Mouse (Mus musculus): ENCODE results near the gene Cpt1a.
A peak's percentile ranks its signal among the peaks of the same experiment; 100 is the strongest.

Gene Cpt1a

DNA sequence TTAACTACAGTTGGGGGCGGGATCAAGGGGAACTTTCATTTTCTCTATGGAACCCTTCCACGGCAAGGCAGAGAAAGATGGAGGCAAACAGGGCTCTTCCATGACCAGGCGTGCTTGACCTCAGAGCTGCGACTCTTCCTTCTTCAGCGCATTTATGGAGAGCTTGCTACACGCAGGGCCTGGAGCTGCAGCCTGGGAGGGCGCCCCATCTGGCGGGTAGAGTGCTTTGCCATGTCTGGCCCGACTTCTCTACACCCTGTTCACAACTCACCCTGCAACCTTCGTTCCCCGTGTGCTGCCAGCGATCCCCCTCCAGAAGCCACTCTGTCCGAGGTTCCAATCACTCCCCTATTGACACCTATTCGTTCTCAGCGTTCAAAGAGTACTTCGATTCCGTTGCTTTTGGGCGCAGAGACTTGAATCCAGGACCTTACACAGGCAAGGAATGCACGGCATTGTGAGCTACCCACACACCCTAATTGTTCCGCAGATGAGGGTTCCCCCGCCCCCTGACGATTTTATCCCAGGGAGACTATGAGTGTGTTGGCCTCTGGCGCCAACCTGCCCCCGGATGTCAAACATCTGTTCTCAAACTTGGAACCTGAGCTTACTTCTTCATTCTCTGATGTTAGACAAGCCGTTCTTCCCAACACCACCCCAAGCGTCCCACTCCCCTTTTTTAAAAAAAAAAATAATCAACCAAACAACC is at the start of gene Cpt1a:
Gene Cpt1a, plus strand, starts transcription at position 74 of the 709 bp plus-strand sequence.
- DNase-seq (ENCODE audit: low spot score in 2 of 2), result peak; percentile 68 to 69

DNA sequence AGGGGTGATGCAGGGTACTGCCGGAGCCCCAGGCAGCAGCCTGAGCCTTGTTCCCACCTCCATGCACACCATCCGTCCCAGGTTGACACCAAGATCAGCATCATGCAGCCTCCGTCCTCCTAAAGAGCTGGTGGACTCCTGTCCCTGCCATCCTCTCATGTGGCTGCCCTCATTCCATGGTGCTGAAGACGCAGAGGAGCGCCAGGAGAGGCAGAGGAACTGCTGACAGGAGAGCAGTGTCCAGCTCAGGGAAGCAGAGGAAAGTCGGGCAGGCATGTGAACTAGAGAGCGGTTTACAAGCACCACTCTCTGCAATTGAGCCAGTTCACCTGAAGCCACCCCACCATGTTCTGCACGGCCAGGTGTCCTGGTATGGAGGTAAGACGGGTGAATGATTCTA is 48.8 kb upstream of the Cpt1a start:
- DNase-seq (ENCODE audit: low spot score in 2 of 2), result no peak

DNA sequence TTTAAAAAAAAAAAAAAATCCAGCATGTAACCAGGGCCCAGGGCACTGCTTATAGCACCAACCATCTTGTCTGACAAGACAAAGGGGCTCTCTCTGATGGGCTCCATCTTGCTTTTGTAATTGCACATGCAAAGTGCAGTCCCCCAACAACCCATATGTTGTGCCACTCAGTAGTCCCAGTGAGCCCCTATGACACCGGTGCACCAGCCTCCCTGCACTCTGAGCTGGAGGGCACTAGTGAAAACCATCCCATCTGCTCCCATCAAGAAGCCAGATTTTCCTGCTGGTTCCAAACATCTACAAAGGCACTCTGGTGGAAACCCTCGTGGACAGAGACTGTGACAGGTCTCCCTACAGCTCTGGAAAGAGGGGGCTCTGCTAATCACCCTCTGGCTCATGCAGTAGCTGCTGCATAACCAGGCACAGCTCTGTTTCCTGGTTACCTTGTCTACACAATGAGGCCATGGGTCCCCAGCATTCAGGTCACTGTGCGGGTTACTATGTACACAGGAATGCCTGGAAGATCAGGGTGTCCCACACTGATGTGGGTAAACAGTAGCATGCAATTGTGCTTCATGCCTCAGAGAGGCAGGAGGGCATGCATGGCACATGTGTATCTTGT is 46.3 kb upstream of the Cpt1a start:
- no peak for DNase-seq (ENCODE audit: low spot score in 2 of 2)

DNA sequence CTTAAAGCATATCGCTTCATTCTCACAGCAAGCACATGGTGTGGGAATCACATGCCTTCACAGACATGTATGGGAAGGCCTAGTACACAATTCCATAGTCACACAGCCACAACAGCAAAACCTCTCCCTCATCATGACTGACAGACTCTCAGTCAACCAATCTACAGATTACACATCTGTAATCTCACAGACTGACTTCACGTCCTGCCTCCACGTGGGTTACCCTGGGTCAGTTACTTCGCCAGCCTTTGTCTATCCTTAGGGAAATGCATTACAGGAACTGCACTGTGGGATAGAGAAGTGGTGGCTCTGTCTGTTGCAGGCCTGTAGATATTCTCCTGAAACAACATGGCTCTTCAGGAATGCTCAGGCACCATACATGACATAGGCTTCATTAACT is 40.2 kb upstream of the Cpt1a start:
- DNase-seq (ENCODE audit: low spot score in 2 of 2), result no peak

DNA sequence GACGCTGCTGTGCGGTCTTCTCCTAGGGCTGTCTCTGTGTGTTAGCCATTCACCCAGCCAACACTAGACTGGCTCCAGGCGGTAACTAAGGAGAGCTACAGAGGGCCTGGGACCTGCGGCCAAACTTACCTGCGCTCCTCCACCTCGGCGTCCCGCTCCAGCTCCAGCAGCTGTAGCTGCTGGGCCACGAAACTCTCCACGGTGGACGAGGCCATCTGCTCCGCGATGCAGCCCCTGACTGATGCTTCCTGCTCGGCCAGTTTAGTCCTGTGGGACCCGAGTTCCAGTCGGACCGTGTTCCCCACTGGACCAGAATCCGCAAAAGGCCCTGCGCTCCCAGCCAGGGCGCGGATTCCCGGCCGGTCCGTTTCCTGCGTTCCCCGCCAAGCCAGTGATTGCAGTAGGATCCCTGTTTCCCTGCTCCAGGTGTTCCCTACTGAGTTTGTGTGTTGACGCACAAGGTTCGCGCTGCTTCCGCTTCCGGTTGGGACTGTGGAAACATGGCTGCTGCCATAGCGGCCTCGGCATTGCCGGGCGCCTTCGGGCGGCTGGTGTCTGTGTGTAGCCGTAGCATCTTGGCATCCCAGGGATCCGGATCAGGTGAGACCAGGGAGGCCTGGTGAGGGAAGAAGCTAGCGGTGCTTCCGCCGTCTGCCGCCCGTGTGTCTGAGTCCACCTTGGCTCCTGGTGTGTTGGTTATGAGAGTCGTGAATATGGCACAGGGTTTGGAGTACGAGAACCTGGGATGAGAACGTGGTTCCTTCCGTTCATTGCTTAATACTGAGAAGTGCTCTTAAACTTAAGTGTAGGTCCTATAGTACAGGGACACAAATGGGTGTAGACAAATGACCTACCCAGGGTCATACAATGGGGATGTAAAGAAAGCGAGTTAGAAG is 39.3 kb upstream of the Cpt1a start, which contains the start of the genes Mrpl21 and Ighmbp2:
Gene Mrpl21, plus strand, starts transcription at position 330 of the 896 bp plus-strand sequence.
Gene Ighmbp2, minus strand, starts transcription at position 446 of the 896 bp plus-strand sequence.
- DNase-seq (ENCODE audit: low spot score in 2 of 2), result peak; percentile 81 to 90

DNA sequence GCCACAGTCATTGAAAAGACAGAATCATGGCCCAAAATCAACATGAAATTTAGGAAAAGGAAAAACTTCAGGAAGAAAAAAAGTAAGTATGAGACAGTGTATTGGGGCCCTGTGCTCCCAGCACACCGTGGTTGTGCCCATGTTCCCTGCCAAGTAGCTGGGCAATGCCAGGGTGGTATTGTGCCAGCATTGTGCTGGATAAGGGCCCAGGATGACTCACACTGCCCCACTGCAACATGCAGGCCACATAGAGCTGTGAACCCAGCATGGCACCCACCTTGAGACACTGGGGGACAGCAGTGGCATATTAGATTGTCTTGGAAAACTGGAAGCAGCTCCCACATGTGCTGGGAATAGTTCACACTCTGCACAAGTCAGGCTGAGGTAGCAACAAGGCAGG is 33.1 kb upstream of the Cpt1a start:
- DNase-seq (ENCODE audit: low spot score in 2 of 2), result no peak

DNA sequence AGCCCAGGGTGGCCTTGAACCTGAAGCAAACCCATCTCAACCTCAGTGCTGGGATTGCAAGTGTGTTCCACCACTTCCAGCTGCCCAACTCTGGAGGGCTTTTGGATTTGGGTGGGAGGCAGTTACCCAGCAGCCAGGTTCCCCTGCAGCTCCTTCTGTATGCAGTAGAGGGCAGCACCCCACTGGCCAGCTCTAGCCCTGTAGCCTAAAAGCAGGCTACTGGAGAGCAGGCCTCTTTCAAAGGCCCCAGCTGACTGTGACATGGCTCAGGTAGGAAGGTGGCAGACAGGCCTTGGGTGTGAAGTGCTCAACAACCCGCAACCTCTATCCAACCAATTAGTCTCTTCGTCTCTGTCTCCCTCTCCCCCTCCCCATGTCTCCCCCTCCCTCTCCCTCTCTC is 30.1 kb upstream of the Cpt1a start:
- peak; percentile 31 to 49 for DNase-seq (ENCODE audit: low spot score in 2 of 2)

DNA sequence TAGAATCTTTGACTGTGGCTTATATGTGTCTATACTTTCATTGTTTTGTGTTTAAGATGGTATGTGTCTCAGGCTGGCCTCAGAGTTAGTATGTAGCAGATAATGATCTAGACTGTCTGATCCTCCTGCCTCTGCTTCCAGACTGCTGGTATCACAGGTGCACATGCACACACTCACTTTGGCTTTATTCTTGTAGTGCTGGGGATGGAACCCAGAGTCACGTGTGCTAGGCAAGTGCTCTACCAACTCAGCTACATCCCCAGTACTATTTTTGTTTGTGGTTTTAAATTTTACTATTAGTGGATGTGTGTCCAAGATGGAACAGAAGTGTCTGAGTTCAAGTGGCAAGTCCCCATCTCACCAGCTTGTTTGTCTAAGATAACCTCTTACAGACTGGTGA is 29.1 kb upstream of the Cpt1a start:
- DNase-seq (ENCODE audit: low spot score in 2 of 2), result no peak

DNA sequence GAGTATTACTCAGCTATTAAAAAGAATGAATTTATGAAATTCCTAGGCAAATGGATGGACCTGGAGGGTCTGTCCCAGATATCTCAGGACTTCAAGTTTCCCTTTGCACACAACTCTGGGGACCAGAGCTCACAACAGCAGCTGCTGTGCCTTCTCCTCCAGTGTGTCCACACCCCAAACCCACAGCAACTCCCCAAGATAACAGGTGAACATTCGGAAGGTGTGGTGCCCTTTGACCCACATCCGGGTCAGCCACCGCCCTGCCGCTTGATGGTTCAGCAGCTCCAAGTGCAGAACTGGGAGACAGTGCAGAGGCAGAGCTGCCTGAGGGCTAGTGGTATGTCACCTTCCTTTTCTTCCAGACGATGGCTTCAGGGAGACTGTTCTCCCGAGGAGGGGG is 26.9 kb upstream of the Cpt1a start:
- DNase-seq (ENCODE audit: low spot score in 2 of 2), result no peak

DNA sequence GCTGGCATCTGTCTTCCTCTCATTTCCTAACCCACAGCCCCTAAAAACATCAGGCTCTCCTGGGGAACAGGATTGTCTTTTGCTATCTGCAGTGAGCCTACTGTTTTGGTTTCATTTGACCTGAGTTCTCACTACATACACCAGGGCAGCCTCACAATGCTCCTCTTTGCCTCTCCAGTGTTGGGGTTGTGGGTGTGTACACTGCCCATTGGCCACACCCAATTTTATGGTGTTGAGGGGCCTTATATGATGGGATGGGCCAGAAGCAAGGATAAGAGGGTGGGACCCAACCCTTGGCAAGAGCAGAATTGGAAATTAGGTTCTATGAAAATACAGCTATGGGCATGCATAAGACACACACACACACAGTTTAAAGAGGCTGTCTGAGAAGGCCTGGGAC is 25.1 kb upstream of the Cpt1a start:
- no peak for DNase-seq (ENCODE audit: low spot score in 2 of 2)

DNA sequence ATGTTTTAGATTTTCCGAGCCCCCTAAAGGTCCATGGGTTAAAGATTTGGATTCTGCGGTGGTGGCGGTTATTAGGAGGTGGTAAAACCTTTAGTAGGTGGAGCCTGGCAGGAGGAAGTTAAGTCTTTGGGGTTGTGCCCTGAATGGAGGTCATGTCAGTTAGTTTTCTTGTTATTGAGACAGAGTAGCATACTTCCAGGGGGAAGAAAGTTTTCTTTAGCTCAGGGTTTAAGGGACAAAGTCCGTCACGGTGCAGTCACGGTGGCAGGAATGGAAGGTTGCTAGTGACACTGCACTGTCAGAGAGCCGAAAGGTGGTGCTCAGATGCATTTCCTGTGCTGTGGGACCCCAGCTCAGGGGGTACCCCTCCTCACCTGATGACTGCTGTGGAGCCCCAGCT is 24.4 kb upstream of the Cpt1a start:
- no peak for DNase-seq (ENCODE audit: low spot score in 2 of 2)

DNA sequence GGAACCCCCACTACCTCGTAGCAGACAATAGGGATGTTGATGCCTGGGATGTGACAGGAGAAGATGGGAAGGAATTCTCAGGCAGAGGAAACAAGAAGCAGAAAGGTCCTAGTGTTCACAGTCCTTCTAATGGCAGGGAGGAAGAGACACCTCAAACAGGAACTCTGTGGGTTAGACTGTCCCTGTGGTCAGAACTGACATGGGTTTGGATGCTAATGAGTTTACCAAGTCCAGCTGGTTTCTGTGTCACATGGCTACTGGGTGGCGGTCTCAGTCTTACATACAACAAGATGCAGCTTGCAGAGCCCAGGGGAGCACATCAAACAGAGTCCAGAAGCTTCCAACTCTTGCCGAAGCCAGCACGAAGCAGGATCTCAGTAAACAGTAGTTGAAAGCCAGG is 18.1 kb upstream of the Cpt1a start:
- DNase-seq (ENCODE audit: low spot score in 2 of 2), result no peak

DNA sequence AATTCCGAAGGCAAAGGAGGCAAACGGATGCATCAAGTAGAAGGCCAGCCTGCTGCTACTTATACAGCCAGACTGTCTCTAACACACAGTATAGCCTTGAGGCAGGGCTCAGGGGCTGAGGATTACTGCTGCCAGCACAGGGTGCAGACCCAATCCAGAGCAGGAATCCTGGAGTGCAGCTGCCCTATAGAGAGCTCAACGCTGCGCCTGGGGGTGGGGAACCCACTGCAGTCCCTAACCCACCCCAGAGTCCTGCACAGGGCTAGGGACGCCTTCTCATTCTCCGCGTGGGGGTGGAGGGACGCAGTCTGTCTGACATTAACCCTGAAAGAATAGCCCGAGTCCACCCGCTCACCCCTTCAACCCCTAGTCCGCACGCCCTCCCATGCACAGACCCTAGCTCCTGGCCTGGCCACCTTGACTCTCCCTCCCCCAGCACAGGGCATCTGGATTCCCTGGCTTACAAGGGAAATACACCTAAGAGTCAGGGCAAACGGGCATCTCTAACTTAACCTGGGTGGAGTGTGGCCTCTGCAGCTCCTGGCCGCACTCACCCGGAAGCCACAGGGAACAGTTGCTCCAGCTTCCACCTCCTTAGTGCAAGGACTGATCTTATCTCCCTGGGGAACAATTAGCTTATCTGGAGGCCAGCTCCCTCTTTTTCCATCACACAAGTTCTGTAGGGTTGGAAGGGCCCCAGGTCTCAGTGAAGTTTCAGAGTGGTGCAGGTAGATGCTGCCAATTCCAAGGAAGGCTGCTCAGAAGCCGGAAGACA is 14.8 kb upstream of the Cpt1a start:
- DNase-seq (ENCODE audit: low spot score in 2 of 2), result no peak

DNA sequence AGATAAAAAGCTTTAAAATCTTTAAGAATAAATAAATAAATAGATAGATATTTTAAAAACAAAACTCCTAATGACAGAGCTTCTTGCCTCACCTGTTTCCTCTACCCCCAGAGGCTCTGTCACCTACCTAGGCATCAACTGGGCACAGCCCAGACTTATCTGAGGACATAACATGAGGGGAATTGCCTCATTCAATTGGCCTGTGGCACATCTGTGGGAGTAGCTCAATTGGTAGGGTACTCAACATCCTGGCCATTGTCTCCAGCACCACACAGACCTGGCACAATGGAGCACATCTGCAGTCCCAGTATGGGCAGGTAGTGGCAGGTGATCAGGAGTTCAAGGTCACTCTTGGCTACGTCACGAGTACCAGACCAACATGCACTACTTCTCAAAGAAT is 2.8 kb upstream of the Cpt1a start:
- DNase-seq (ENCODE audit: low spot score in 2 of 2), result no peak

DNA sequence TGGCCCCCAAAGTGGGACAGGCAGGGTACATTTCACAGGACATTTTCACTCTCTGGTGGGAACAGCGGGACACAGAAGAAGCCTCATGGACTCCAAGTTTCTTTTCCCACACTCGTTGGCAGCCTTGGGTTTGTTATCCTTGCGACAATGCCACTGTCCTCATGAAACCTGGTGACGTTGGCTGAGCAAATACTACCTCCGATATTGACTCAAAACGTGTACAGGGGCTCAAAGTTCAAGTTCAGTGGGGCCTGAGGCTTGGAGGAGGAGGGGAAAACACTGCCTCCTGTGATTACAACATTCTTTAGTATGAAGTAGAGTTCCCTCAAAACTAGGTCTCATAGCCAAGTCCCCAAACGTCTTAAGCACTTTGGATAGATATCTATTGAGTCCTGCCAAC is 2.0 kb upstream of the Cpt1a start:
- no peak for DNase-seq (ENCODE audit: low spot score in 2 of 2)

DNA sequence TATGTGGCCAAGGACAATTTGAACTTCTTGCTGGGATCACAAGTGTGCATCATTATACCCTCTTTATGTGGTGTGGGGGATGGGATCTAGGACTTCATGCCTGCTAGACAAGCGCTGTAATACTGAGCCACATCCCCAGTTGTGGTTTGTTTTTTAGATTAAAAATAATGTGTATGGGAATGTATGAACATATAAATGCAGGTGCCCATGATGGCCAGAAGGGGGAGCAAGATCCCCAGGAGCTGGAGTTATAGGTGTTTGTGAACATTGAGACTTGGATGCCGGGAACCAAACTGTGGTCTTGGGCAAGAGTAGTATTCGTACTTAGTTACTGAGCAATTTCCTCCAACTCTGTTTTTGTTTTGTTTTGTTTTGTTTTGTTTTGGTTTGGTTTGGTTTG is 1.3 kb upstream of the Cpt1a start:
- DNase-seq (ENCODE audit: low spot score in 2 of 2), result no peak

DNA sequence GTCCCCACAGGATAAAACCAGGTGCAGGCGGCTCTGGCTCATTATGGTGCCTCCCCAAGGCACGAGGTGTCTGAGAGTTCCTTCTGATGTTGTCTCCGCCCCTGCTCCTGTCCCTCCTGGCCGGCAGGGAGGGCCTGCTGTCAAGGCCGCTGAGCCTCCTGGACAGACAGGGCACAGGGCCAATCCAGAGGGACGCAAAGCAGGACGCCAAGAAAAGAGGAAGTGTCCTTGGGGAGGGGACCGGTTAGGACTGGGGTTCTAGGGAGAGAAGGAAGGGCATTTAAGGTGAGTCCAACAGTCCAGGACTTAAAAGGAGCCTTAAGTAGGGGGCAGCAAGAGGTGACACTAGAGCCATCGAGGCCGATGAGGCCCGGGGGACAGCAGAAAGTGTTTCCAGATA is 517 bp upstream of the Cpt1a start:
- peak; percentile 80 to 85 for DNase-seq (ENCODE audit: low spot score in 2 of 2)

DNA sequence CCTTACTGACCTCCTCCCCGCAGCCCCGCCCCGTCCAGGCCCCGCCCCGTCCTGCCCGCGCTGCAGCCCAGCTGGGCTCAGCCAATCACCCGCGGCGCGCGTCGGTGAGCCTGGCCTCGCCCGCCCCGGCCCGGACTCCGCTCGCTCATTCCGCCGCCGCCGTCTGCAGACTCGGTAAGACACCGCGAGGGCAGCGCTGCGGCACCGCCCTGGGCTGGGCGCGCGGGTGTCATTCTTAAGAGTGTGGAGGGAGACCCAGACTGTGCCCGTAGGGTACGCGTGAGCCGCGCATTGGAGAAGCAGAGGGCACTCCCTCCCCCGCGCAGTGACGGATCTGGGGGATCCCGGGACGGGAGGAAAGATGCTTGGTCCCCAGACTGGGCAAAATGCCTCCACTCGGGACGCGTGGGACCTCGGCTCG is 1.1 kb downstream of the Cpt1a start:
- DNase-seq (ENCODE audit: low spot score in 2 of 2), result peak; percentile 88 to 90

DNA sequence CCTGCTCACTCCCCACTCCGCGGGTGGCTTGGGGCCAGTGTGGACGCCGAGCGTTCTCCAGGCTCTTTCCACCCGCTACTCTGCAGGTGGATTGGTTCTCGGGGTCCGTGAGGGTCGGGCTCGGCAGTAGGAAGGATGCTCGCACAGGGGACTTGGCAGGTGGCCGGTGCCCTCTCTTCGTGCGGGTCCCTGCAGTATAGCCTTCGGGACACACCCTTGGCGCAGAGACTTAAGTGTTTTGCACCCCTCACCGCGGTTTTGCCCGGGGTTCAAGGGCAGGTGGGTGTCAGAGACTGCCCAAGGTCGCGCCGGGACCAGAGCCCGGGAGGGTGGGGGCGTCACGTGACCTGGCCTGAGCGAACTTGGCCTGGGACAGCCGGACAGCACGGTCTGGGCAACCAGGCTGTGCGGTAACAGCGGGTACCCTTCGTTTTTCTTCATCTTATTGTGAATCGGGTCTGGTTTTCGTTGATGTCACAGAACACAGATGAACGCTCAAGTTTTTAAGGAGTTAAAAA is 1.7 kb downstream of the Cpt1a start:
- DNase-seq (ENCODE audit: low spot score in 2 of 2), result peak; percentile 84 to 85

DNA sequence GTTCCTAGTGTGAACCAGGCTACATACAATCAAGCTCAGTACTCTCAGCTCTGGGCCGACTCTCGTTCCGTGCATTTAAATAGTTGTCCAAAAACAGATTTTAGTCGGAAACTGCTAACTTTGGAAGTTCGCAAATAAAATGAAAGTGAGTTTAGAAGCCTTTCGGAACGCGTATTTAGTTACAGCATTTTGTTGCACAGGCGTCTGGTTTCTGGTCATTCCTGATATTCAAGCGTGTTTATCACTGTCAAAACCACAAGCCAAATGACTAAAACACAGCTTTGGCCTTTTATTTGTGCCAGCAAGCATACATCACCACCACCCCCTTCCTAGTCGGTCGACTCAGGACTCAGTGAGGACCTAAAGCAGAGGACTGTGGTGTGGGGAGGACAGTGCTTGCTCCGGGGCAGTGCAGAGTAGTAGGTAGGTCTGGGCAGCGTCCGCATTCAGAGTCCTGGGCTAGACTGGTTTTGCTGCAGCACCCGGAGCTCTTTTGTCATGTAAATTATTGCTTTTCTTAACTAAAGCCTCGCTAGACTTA is 2.2 kb downstream of the Cpt1a start:
- DNase-seq (ENCODE audit: low spot score in 2 of 2), result no peak

Data from heart, adult 9 months (tissue).